Mouse (Mus musculus): ENCODE measurements around the gene B2m.

B2m gene

GRCm38 (mm10) chr2:122141332-122141967 is 6.0 kb upstream of the B2m start:
- ChIA-PET CTCF (no interaction called here), POLR2A (interaction anchor here in 2 of 4 experiments (0.6 to 4.3 kb wide), 6 partner anchors 9 to 80 kb away, joined by 3 to 24 read pairs (median 4); partner anchors contain the start of gene Spg11 (in 1 of the 2))

GRCm38 (mm10) chr2:122143111-122143510 is 4.4 kb upstream of the B2m start:
- ChIA-PET CTCF (no interaction called here), POLR2A (interaction anchor here in 3 of 4 experiments (0.5 to 10.4 kb wide), 12 partner anchors 10 to 731 kb away, joined by 3 to 137 read pairs (median 4); partner anchors contain the start of gene Spg11 (in 2 of the 3))

- ChIA-PET POLR2A (interaction anchor here in 2 of 4 experiments (0.9 to 10.4 kb wide), 3 partner anchors 19 to 28 kb away, joined by 4 to 137 read pairs (median 21); partner anchors contain the start of gene Spg11 (in 2 of the 2)), CTCF (no interaction called here)
These were observed 1.7 kb upstream of the B2m start for GRCm38 (mm10) chr2:122145756-122146155.

- ChIA-PET CTCF (no interaction called here), POLR2A (interaction anchor here in 3 of 4 experiments (0.9 to 10.4 kb wide), 23 partner anchors 8 to 188 kb away, joined by 3 to 137 read pairs (median 8); partner anchors contain the start of genes Spg11 (in 2 of the 3) and Trim69 (in 1 of the 3))
These were observed 799 bp upstream of the B2m start for GRCm38 (mm10) chr2:122146687-122147086.

- ChIA-PET POLR2A (interaction anchor here (0.6 to 10.4 kb wide), 64 partner anchors 8 to 1008 kb away, joined by 3 to 137 read pairs (median 5); partner anchors contain the start of genes Spg11 (in 3 of the 4), Adal (in 1 of the 4), Duoxa1 (in 1 of the 4) and Lcmt2 (in 1 of the 4)), CTCF (no interaction called here)
These were observed 894 bp downstream of the B2m start for GRCm38 (mm10) chr2:122148242-122148917.

- CTCF ChIA-PET: no interaction called here
- POLR2A ChIA-PET: interaction anchor here in 3 of 4 experiments (1.2 to 10.4 kb wide), 10 partner anchors 8 to 120 kb away, joined by 3 to 137 read pairs (median 6); partner anchors contain the start of gene Spg11 (in 2 of the 3)
These were observed 1.8 kb downstream of the B2m start for GRCm38 (mm10) chr2:122149316-122149715.

- ChIA-PET CTCF (no interaction called here), POLR2A (interaction anchor here in 3 of 4 experiments (0.5 to 10.4 kb wide), 10 partner anchors 9 to 223 kb away, joined by 3 to 137 read pairs (median 4); partner anchors contain the start of gene Spg11 (in 3 of the 3))
These were observed 2.2 kb downstream of the B2m start for GRCm38 (mm10) chr2:122149716-122150115.

GRCm38 (mm10) chr2:122151221-122151620 is 3.7 kb downstream of the B2m start:
- CTCF ChIA-PET: interaction anchor here in 1 of 4 experiments (0.7 kb wide), 1 partner anchor 186 kb away, joined by 3 read pairs; no protein-coding TSS in a partner anchor

GRCm38 (mm10) chr2:122152850-122153249 is 5.4 kb downstream of the B2m start:
- POLR2A ChIA-PET: interaction anchor here in 2 of 4 experiments (1.0 to 3.0 kb wide), 5 partner anchors 9 to 34 kb away, joined by 3 to 9 read pairs (median 3); partner anchors contain the start of gene Spg11 (in 1 of the 2)
- CTCF ChIA-PET: interaction anchor here in 1 of 4 experiments (0.6 kb wide), 1 partner anchor 9 kb away, joined by 3 read pairs; no protein-coding TSS in a partner anchor

More at GRCm38 (mm10) chr2:122151221-122151620, 3.7 kb downstream of the B2m start:
- POLR2A ChIA-PET: interaction anchor here in 2 of 4 experiments (1.1 to 10.4 kb wide), 5 partner anchors 11 to 33 kb away, joined by 3 to 137 read pairs (median 7); partner anchors contain the start of gene Spg11 (in 1 of the 2)

GRCm38 (mm10) chr2:122153681-122154365 is 6.3 kb downstream of the B2m start:
- ChIA-PET CTCF (interaction anchor here in 1 of 4 experiments (0.6 kb wide), 1 partner anchor 10 kb away, joined by 3 read pairs; no protein-coding TSS in a partner anchor), POLR2A (interaction anchor here in 2 of 4 experiments (0.6 to 1.5 kb wide), 9 partner anchors 10 to 209 kb away, joined by 3 to 4 read pairs (median 3); no protein-coding TSS in a partner anchor)

GRCm38 (mm10) chr2:122154479-122154878 is 7.0 kb downstream of the B2m start:
- CTCF ChIA-PET: no interaction called here

GRCm38 (mm10) chr2:122155292-122155691 is 7.8 kb downstream of the B2m start:
- CTCF ChIA-PET: no interaction called here
- POLR2A ChIA-PET: interaction anchor here in 1 of 4 experiments (1.0 to 4.2 kb wide), 2 partner anchors 8 to 10 kb away, joined by 4 to 20 read pairs; partner anchors contain the start of gene B2m

More at GRCm38 (mm10) chr2:122154479-122154878, 7.0 kb downstream of the B2m start:
- POLR2A ChIA-PET: interaction anchor here in 2 of 4 experiments (0.6 to 4.2 kb wide), 4 partner anchors 7 to 208 kb away, joined by 3 to 20 read pairs (median 4); partner anchors contain the start of gene B2m (in 1 of the 2)

- CTCF ChIA-PET: interaction anchor here in 1 of 4 experiments (0.6 kb wide), 1 partner anchor 158 kb away, joined by 6 read pairs; the partner anchor contains the start of gene Duoxa1
- POLR2A ChIA-PET: interaction anchor here in 3 of 4 experiments (0.5 to 4.6 kb wide), 8 partner anchors 9 to 643 kb away, joined by 3 to 23 read pairs (median 4); partner anchors contain the start of genes B2m (in 3 of the 3) and Spg11 (in 2 of the 3)
These were observed 8.7 kb downstream of the B2m start for GRCm38 (mm10) chr2:122156051-122156700.

GRCm38 (mm10) chr2:122157561-122157960 is 10.1 kb downstream of the B2m start:
- ChIA-PET POLR2A (interaction anchor here in 3 of 4 experiments (1.7 to 4.6 kb wide), 5 partner anchors 10 to 39 kb away, joined by 4 to 23 read pairs (median 8); partner anchors contain the start of genes B2m (in 2 of the 3) and Spg11 (in 2 of the 3)), CTCF (interaction anchor here in 1 of 4 experiments (0.6 kb wide), 1 partner anchor 15 kb away, joined by 3 read pairs; no protein-coding TSS in a partner anchor)

GRCm38 (mm10) chr2:122158362-122158802 is 10.9 kb downstream of the B2m start:
- ChIA-PET POLR2A (interaction anchor here in 3 of 4 experiments (0.8 to 4.6 kb wide), 12 partner anchors 11 to 94 kb away, joined by 3 to 23 read pairs (median 7); partner anchors contain the start of genes B2m (in 3 of the 3) and Spg11 (in 2 of the 3)), CTCF (interaction anchor here in 2 of 4 experiments (0.6 to 1.7 kb wide), 2 partner anchors 29 to 85 kb away, joined by 3 read pairs; no protein-coding TSS in a partner anchor)

GRCm38 (mm10) chr2:122159667-122160066 is 12.2 kb downstream of the B2m start:
- ChIA-PET CTCF (interaction anchor here in 2 of 4 experiments (0.8 to 1.7 kb wide), 3 partner anchors 52 to 86 kb away, joined by 3 to 5 read pairs (median 3); no protein-coding TSS in a partner anchor), POLR2A (interaction anchor here in 3 of 4 experiments (0.5 to 4.6 kb wide), 14 partner anchors 9 to 485 kb away, joined by 3 to 23 read pairs (median 4); partner anchors contain the start of genes B2m (in 3 of the 3) and Spg11 (in 1 of the 3))
